Mouse (Mus musculus) fibroblast of lung, adult 2 months (primary cell): Measurements from ENCODE around the gene Dock11.
A peak's percentile ranks its signal among the peaks of the same experiment; 100 is the strongest.

Experiments used
- DNase-seq: peaks from one replicate; pipeline ENCODE4 v3.0.0-alpha.2; 2011; ENCODE audit warnings: low read depth

Dock11 gene

GRCm38 (mm10) chrX:35950135-35950534 is 61.5 kb downstream of the Dock11 start:
- no peak for DNase-seq

GRCm38 (mm10) chrX:35951945-35952344 is 63.3 kb downstream of the Dock11 start:
- DNase-seq, result no peak

GRCm38 (mm10) chrX:35952521-35953095 is 64.0 kb downstream of the Dock11 start:
- no peak for DNase-seq

GRCm38 (mm10) chrX:35956236-35956635 is 67.6 kb downstream of the Dock11 start:
- DNase-seq, result no peak

DNA sequence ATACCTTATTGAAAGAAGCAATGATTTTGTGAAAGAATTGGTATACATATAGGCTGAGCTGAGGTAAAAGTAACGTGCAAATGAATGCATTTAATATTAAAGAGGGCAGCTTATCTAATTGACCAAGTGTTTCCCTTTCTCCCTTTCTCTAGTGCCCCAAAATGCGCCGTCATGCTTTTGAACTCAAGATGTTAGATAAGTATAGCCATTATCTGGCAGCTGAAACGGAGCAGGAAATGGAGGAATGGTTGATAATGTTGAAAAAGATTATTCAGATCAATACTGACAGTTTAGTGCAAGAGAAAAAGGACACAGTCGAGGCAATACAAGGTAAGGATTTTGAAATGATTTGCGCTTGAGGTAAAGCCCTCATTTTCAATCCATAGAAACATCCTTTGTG is 74.5 kb downstream of the Dock11 start:
- DNase-seq, result no peak

GRCm38 (mm10) chrX:35969276-35969675 is 80.6 kb downstream of the Dock11 start:
- DNase-seq, result no peak

DNA sequence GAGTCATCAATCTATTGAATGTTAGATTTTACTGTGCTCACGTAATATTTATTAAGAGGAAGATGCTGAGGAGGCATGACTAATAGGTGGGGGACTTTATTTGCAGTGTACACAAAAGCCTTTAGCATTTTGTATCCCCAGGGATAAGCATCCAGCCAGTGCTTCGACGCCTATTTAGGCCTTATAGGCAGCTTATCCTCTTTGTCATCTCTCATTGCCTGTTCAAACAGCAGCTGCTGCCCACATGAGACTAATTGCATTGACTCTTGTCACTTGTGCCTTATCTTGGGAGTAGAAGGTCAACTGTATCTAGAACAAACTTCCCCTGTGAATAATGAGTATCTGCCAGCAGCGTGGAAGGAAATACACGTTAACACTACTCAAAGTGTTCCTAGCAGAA is 88.0 kb downstream of the Dock11 start:
- DNase-seq, result no peak

- no peak for DNase-seq
Observed at GRCm38 (mm10) chrX:35987981-35988380, 99.3 kb downstream of the Dock11 start.

DNA sequence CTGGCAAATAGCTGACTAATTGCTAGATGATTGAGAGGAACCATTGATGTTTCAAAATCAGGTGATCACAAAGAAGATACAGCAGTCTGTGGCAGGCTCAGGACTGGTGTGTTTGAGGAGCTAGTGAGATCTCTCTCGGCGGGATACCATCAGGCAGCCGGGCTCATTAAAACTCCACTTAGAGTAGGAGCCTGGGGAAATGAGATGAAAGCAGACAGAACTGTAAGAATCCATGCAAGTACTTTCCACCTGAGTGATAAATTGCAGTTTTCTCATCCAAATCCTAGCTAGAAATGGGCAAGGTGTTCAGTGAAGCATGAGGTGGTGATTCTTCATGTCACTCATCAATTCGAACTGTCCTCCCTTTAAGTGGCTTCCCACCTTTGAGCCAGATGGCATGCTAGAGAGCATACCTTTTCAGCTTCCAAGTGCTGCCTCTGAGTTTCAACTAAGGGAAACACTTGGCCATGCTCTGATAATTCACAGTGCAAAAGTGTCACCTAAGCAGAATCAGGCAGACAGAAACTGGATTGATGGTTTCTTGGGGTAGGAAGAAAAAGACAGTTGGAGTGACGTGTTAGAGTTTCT is 102.0 kb downstream of the Dock11 start:
- DNase-seq, result no peak

- no peak for DNase-seq
Observed at GRCm38 (mm10) chrX:35994226-35994625, 105.6 kb downstream of the Dock11 start.

- peak; percentile 7 for DNase-seq
Observed at GRCm38 (mm10) chrX:35997004-35997403, 108.4 kb downstream of the Dock11 start.

DNA sequence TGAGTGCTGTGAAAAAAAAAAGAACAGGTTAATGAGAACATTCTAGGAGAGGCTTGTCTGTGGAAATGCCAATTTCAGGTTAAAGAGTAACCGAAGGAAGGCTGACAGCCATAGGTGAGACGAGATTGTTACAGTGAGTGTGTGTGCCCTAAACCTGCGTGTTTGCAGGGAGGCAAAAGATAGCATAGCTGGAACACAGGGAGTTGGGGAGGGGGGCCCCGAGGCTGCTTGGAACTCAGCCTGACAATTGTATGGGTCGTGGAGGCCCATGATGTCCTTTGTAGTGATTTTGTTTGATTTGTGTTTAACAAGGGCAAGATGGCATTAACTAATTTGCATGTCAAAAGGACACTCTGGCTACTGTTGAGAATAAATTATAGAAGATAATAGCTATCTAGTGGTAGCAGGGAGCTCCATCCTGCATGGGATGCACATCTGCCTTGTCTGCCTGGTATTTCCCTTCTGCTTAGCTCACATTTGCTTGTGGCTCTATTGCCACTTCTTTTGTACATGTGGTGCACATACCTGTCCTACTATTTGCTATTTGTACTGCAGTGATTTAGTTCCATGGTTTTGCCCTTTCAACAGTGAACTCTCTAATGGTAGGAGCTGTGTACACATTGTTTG is 109.3 kb downstream of the Dock11 start:
- DNase-seq, result no peak

GRCm38 (mm10) chrX:36025651-36026050 is 137.0 kb downstream of the Dock11 start:
- no peak for DNase-seq

- DNase-seq, result no peak
Observed at GRCm38 (mm10) chrX:36031113-36031512, 142.5 kb downstream of the Dock11 start.

- no peak for DNase-seq
Observed at GRCm38 (mm10) chrX:36034045-36034444, 145.4 kb downstream of the Dock11 start.

GRCm38 (mm10) chrX:36045731-36046130 is 157.1 kb downstream of the Dock11 start:
- DNase-seq, result no peak

DNA sequence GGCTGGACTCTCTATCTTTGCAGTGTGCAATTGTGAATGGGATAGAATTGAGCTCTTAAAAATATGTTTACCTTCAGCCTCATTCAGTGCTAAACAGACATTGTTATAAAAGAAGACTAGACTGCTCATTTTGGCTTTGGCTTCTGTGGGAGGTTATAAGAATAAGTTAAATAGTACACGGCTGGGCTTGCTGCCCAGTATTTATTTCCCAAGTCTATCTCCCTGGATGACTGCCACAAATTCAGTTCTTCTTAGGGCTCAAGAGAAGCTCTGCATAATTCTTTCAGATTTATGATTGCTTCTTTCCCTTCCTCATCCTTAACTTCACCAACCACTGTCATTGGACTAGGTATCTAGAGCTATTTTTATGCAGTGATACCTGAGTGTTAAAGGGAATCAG is 158.8 kb downstream of the Dock11 start:
- peak; percentile 29 for DNase-seq

GRCm38 (mm10) chrX:36050312-36050711 is 161.7 kb downstream of the Dock11 start:
- DNase-seq, result peak; percentile 14

DNA sequence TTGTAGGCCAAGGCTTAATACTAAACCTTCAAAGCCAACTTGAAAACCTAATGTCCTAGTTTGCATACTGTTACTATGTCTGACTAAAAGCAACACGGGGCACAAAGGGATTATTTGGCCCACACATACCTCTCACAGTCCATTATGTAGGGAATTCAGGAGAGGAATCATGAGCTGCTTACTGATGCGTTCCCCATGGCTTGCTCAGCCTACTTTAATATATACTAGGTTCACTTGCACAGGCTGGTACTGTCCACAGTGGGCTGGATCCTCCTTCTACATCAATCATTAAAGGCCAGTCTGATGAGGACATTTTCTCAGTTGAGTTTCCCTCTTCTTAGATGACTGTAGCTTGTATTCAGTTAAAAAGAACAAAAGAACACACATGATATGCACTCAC is 185.4 kb downstream of the Dock11 start:
- DNase-seq, result no peak

- DNase-seq, result no peak
Observed at GRCm38 (mm10) chrX:36077164-36077563, 188.5 kb downstream of the Dock11 start.

DNA sequence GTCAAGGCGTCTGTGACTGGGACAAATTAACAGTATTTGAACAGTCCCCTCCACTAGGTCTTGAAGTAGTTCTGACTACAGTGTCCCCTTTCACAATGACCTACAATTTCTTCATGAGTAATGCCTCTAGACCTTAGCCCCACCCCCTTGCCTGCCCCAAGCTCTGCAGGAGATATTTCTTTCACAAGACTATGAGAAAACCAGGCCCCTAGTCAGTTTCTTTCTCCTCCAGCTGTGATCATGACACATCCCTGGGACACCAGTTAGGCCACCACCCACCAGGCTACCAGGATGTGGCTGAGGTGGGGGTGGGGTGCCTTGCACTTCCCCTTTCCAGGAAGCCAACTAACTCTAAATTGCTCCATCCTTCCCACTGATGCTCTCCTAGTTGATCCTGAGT is 194.3 kb downstream of the Dock11 start:
- peak; percentile 52 for DNase-seq

DNA sequence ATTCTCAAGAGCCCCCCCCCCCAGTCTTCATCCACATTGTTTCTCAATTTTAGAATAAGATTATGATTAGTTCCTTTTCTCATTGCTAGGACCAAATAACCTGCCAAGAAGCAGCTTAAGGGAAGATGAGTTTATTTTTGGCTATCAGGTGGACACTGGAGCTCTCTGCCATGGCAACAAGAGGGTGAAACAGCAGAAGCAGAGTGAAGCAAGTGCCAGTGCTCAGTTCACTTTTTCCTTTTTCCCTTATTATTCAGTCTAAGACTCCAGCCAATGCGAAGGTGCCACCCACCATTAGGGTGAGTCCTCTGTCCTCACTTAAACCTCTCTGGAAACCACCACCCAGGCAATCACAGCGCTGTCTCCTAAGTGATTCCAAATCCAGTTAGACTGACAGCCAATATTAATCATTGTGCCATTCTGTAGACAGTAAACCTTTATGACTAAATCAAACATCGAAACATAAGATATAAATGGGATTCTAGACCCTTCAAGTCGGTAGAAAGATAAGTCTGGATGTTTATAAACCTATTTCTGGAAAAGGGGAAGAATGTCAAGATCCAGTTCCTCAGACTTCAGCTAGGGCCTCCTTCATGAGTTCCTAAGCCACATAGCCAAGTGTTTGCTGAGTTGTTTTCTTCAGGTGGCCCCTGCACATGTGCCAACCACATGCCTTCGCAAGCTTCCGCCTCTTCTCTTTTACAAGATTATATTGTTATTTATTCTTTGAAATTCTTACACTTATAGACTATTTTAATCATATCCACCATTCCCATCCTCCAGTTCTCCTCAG is 200.0 kb downstream of the Dock11 start:
- no peak for DNase-seq

DNA sequence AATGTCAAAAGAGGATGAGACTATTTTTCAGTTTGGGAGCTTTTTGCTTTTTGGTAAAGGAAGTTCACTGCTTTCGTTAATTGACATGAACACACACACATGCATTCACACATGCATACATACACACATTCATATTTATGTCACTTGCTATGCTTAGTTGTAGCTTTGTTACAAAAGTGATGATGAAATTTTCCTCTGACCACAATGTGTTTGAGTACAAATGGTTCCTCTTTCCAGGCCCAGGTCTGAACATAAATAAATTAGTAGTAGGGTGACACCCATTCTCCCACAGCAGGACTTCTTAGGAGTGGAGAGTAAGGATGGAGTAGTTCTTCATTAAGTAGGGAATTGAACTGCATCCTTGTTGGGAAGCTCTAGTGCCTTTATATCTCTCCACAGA is 212.3 kb downstream of the Dock11 start:
- DNase-seq, result no peak
